Mouse (Mus musculus): ENCODE data around the gene Olfr857. TPM values are rescaled to one million over a fixed set of nuclear protein-coding genes. Genes with fewer than 3 reads are reported as not detected.
"Not testable (repeated sequence)": the region's sequence is repeated elsewhere in the genome, so short reads cannot be mapped to it uniquely, and the experiment has no call there.

Olfr857 gene
- 0.40 TPM in 1 of 2 replicates, not detected in the other for polyA plus RNA-seq (2014; fragmentation: Nextera tagmentation; extraction: Ambion mirVana)

DNA sequence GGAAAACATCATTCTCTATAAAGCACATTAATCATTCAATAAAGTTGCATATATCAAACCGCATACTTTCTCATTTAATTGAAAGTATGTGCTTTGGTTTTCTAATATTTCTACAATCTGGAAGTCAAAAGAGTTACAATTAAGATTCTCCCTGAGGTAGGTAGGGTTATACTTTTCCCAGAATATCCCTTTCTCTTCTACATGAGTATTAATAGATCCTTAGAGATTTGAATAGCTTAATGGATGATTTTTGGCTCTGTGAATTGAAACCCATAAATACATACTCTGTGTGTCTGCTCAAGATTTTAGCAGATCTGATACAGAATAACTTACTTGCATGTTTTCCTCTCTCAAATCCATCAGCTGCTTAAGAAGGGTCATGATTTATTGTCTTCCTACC lies at the start of gene Olfr857:
TSS of gene Olfr857 (plus strand) at position 301 of the 400 bp plus-strand sequence.
- Histone ChIP-seq H3K4me3 (ENCODE audit: low read depth, low read length) (no peak within 1 kb of the TSS), H3K9me3 (ENCODE audit: control insufficient read depth, low read length) (no peaks in the 10 kb centered on the region), H3K27ac (replicated peaks; ENCODE audit: low read depth, low read length) (no peak within 1 kb of the TSS), H3K4me1 (ENCODE audit: control insufficient read depth, insufficient read depth, low read length) (no peaks in the 10 kb centered on the region), H3K27me3 (replicated peaks; ENCODE audit: control insufficient read depth, insufficient read depth, low read length) (no peaks in the 10 kb centered on the region), H3K36me3 (ENCODE audit: control insufficient read depth, insufficient read depth, low read length) (no peaks in the 10 kb centered on the region), H3K4me2 (ENCODE audit: low read depth, low read length) (no peak within 1 kb of the TSS), H3K9ac (ENCODE audit: low read depth, low read length) (no peak within 1 kb of the TSS)
- WGBS: 94% methylated on average over 1 of the region's 1 CpGs
- ATAC-seq (ENCODE audit: low read depth) (no peak), DNase-seq (ENCODE audit: low spot score) (no peak)

DNA sequence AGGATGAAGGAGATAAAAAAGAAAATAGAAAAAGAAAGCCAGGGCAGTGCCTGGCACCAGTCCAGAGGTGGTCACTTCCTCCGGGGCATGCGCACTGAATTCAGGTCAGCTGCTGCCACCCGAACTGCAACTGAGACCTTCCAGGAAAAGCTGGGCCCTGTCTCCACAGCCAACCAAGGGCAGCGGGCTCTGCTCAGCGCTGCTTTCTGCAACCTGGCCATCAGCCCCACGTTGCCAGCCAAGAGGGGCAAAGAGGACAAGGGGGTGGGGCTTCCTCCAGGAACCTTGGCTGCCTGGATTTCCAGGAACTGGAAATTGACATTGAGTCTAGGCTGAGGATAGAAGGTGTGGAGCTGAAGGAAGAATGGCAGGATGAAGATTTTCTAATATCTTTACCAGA lies 19.0 kb upstream of the Olfr857 start:
- DNase-seq (ENCODE audit: low spot score) (no peak), ATAC-seq (ENCODE audit: low read depth) (no peak)
- Histone ChIP-seq H3K27me3 (replicated peaks; ENCODE audit: control insufficient read depth, insufficient read depth, low read length) (no peaks in the 10 kb centered on the region), H3K27ac (replicated peaks; ENCODE audit: low read depth, low read length) (no peak overlapping the region), H3K4me1 (ENCODE audit: control insufficient read depth, insufficient read depth, low read length) (no peaks in the 10 kb centered on the region), H3K4me2 (ENCODE audit: low read depth, low read length) (no peak overlapping the region), H3K9me3 (ENCODE audit: control insufficient read depth, low read length) (no peaks in the 10 kb centered on the region), H3K9ac (ENCODE audit: low read depth, low read length) (no peak overlapping the region), H3K4me3 (ENCODE audit: low read depth, low read length) (no peak overlapping the region), H3K36me3 (ENCODE audit: control insufficient read depth, insufficient read depth, low read length) (no peaks in the 10 kb centered on the region)
- WGBS: 83% methylated on average over 6 of the region's 6 CpGs

DNA sequence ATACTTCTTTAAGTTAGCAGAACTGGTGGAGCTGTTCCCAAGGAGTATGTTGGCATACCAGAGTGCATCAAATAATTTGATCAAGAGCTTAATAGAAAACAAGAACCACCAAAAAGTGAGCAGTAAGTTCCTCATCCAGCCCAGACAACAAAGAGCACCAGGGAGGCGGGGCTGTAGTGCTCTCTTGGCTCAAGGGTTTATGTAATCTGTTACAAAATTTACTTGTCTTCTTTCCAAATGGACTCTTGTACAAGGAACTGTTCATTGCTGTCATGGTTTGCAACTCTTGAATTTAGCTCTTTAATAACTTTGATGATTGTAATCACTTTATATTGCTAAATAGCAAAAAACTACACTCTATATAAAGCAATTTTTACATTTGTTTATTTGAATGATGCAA lies 17.8 kb upstream of the Olfr857 start:
- no peaks in the 10 kb centered on the region for H3K27me3 ChIP-seq (replicated peaks; ENCODE audit: control insufficient read depth, insufficient read depth, low read length)
- WGBS: 78% methylated on average over 1 of the region's 1 CpGs
- no peak overlapping the region for H3K27ac ChIP-seq (replicated peaks; ENCODE audit: low read depth, low read length)

DNA sequence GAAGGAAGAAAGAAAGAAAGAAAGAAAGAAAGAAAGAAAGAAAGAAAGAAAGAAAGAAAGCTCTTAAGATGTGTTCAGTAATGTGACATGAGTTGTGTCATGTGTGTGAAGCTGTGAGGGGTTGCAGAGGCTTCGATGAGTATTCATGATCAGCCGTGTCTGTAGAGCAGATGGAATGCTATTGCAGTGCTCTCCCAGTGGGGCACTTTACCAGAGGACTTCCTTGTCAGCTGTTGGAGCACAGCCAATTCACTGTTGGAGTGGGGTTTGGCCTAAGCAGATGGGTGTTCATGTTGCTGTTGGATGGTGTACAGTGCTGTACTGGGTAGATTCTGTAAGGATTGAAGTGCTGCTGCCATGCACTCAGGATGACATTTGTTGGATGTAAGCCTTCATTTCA lies 16.8 kb upstream of the Olfr857 start:
- WGBS: 80% methylated on average over 2 of the region's 2 CpGs

More for the DNA sequence above, 17.8 kb upstream of the Olfr857 start:
- H3K9ac ChIP-seq (ENCODE audit: low read depth, low read length): no peak overlapping the region
- ATAC-seq (ENCODE audit: low read depth) (no peak), DNase-seq (ENCODE audit: low spot score) (no peak)
- H3K9me3 ChIP-seq (ENCODE audit: control insufficient read depth, low read length): no peaks in the 10 kb centered on the region
- H3K4me3 ChIP-seq (ENCODE audit: low read depth, low read length): no peak overlapping the region
- H3K4me1 ChIP-seq (ENCODE audit: control insufficient read depth, insufficient read depth, low read length): no peaks in the 10 kb centered on the region
- H3K36me3 ChIP-seq (ENCODE audit: control insufficient read depth, insufficient read depth, low read length): no peaks in the 10 kb centered on the region
- H3K4me2 ChIP-seq (ENCODE audit: low read depth, low read length): no peak overlapping the region

DNA sequence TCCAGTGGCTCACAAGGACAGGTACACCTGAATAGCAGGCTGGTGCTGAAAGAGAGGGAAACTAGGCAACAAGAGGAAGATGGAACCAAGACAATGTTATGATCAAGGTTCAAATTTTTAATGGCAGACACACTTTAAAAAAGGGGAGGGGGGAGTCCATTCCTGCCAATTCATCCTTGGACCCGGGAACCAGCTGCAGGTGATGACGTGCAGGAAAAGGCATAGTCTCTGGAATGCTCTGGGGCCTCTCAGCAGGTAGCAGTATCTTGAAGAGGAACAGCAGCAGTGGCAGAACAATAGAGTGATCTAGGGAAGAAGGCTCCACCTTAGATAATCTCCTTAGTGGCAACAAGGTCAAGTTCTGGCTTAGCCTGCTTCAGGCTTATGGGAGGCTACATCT lies 14.9 kb upstream of the Olfr857 start:
- not testable (repeated sequence) for ATAC-seq (ENCODE audit: low read depth); H3K9me3 ChIP-seq (ENCODE audit: control insufficient read depth, low read length); H3K4me3 ChIP-seq (ENCODE audit: low read depth, low read length); H3K4me2 ChIP-seq (ENCODE audit: low read depth, low read length); H3K27me3 ChIP-seq (replicated peaks; ENCODE audit: control insufficient read depth, insufficient read depth, low read length); H3K4me1 ChIP-seq (ENCODE audit: control insufficient read depth, insufficient read depth, low read length); H3K36me3 ChIP-seq (ENCODE audit: control insufficient read depth, insufficient read depth, low read length); DNase-seq (ENCODE audit: low spot score); H3K27ac ChIP-seq (replicated peaks; ENCODE audit: low read depth, low read length); H3K9ac ChIP-seq (ENCODE audit: low read depth, low read length)
- WGBS: 34% methylated on average over 2 of the region's 2 CpGs

More for the DNA sequence above, 16.8 kb upstream of the Olfr857 start:
- ATAC-seq (ENCODE audit: low read depth) (no peak), DNase-seq (ENCODE audit: low spot score) (no peak)
- Histone ChIP-seq H3K27me3 (replicated peaks; ENCODE audit: control insufficient read depth, insufficient read depth, low read length) (no peaks in the 10 kb centered on the region), H3K36me3 (ENCODE audit: control insufficient read depth, insufficient read depth, low read length) (no peaks in the 10 kb centered on the region), H3K27ac (replicated peaks; ENCODE audit: low read depth, low read length) (no peak overlapping the region), H3K4me2 (ENCODE audit: low read depth, low read length) (no peak overlapping the region), H3K9me3 (ENCODE audit: control insufficient read depth, low read length) (no peaks in the 10 kb centered on the region), H3K4me1 (ENCODE audit: control insufficient read depth, insufficient read depth, low read length) (no peaks in the 10 kb centered on the region), H3K4me3 (ENCODE audit: low read depth, low read length) (no peak overlapping the region), H3K9ac (ENCODE audit: low read depth, low read length) (no peak overlapping the region)

DNA sequence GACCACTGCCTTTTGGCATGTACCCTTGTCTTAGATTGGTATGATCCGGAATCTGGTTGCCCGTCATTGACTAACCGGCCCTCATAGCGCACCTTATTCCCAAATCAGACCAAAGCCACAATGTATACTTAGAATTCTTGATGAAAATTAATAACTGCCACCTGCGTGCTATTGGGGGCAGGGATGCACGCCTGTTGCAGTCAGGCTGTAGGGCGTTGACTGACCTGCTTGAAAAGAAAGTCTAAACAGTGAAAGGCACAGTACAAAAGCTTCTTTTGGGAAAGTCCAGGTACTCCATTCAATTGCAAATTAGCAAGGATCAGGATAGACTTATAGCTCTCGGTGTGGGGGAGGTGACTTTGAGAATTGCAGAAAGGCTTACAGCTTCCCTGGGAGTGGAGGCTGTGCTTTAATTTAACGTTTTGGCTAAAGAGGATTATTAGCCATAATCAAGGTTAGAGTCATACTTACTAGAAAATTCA lies 14.3 kb upstream of the Olfr857 start:
- 72% methylated on average over 9 of the region's 9 CpGs for WGBS
- not testable (repeated sequence) for H3K4me2 ChIP-seq (ENCODE audit: low read depth, low read length); H3K27me3 ChIP-seq (replicated peaks; ENCODE audit: control insufficient read depth, insufficient read depth, low read length); ATAC-seq (ENCODE audit: low read depth); H3K4me3 ChIP-seq (ENCODE audit: low read depth, low read length); H3K9me3 ChIP-seq (ENCODE audit: control insufficient read depth, low read length); H3K27ac ChIP-seq (replicated peaks; ENCODE audit: low read depth, low read length); DNase-seq (ENCODE audit: low spot score); H3K36me3 ChIP-seq (ENCODE audit: control insufficient read depth, insufficient read depth, low read length); H3K9ac ChIP-seq (ENCODE audit: low read depth, low read length); H3K4me1 ChIP-seq (ENCODE audit: control insufficient read depth, insufficient read depth, low read length)

DNA sequence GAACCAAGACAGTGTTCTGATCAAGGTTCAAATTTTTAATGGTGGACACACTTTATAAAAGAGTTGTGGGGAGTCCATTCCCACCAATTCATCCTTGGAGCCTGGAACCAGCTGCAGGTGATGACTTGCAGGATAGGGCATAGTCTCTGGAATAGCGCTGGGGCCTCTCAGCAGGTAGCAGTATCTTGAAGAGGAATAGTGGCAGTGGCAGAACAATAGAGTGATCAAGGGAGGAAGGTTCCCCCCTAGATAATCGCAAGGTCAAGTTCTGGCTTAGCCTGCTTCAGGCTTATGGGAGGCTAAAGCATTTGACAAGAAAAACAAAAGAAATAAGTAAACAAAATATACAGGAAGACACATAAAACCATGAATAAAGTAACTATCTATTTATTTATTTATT lies 4.7 kb upstream of the Olfr857 start:
- not testable (repeated sequence) for H3K27me3 ChIP-seq (replicated peaks; ENCODE audit: control insufficient read depth, insufficient read depth, low read length); H3K4me2 ChIP-seq (ENCODE audit: low read depth, low read length); H3K36me3 ChIP-seq (ENCODE audit: control insufficient read depth, insufficient read depth, low read length); DNase-seq (ENCODE audit: low spot score); H3K9me3 ChIP-seq (ENCODE audit: control insufficient read depth, low read length); H3K4me3 ChIP-seq (ENCODE audit: low read depth, low read length); ATAC-seq (ENCODE audit: low read depth); H3K27ac ChIP-seq (replicated peaks; ENCODE audit: low read depth, low read length); H3K4me1 ChIP-seq (ENCODE audit: control insufficient read depth, insufficient read depth, low read length); H3K9ac ChIP-seq (ENCODE audit: low read depth, low read length)
- WGBS: 69% methylated on average over 2 of the region's 2 CpGs

Other genes starting within 250 kb of the Olfr857 start
- not detected in 2 replicates for gene Olfr850, start 231.2 kb upstream of the Olfr857 start, polyA plus RNA-seq (2014; fragmentation: Nextera tagmentation; extraction: Ambion mirVana)
- not detected in 2 replicates for gene Olfr851, start 216.1 kb upstream of the Olfr857 start, polyA plus RNA-seq (2014; fragmentation: Nextera tagmentation; extraction: Ambion mirVana)
- gene Olfr853, start 168.4 kb upstream of the Olfr857 start, polyA plus RNA-seq (2014; fragmentation: Nextera tagmentation; extraction: Ambion mirVana): not detected in 2 replicates
- not detected in 2 replicates for gene Olfr854, start 142.1 kb upstream of the Olfr857 start, polyA plus RNA-seq (2014; fragmentation: Nextera tagmentation; extraction: Ambion mirVana)
- not detected in 2 replicates for gene Olfr855, start 126.8 kb upstream of the Olfr857 start, polyA plus RNA-seq (2014; fragmentation: Nextera tagmentation; extraction: Ambion mirVana)
- gene Zfp317, start 87.3 kb upstream of the Olfr857 start, polyA plus RNA-seq (2014; fragmentation: Nextera tagmentation; extraction: Ambion mirVana): 19.2 and 22.1 TPM in 2 replicates
- not detected in 2 replicates for gene Olfr58, start 70.8 kb downstream of the Olfr857 start, polyA plus RNA-seq (2014; fragmentation: Nextera tagmentation; extraction: Ambion mirVana)
- gene Olfr859, start 95.5 kb downstream of the Olfr857 start, polyA plus RNA-seq (2014; fragmentation: Nextera tagmentation; extraction: Ambion mirVana): 0.04 and 0.08 TPM in 2 replicates
- not detected in 2 replicates for gene Olfr860, start 140.3 kb downstream of the Olfr857 start, polyA plus RNA-seq (2014; fragmentation: Nextera tagmentation; extraction: Ambion mirVana)
- 0.17 TPM in 1 of 2 replicates, not detected in the other for gene Olfr862, start 178.6 kb downstream of the Olfr857 start, polyA plus RNA-seq (2014; fragmentation: Nextera tagmentation; extraction: Ambion mirVana)
- 0.18 and 0.35 TPM in 2 replicates for gene Olfr77, start 207.4 kb downstream of the Olfr857 start, polyA plus RNA-seq (2014; fragmentation: Nextera tagmentation; extraction: Ambion mirVana)

Measured in embryonic facial prominence, embryonic 14.5 days (tissue).